Mouse (Mus musculus): ENCODE results near the gene Hoxb8. TPM values are rescaled to one million over a fixed set of nuclear protein-coding genes. Genes with fewer than 3 reads are reported as not detected.

Gene Hoxb8
- total RNA-seq, 1 experiment = 0.18 TPM

GRCm38 (mm10) chr11:96255996-96256445 lies 25.7 kb upstream of the Hoxb8 start:
- TF ChIP-seq ZC3H11A (IDR thresholded peaks at IDR 0.05; ENCODE audit: borderline replicate concordance, low read depth, low read length) = no peak
- TF ChIP-seq ZNF384 (IDR thresholded peaks at IDR 0.05; ENCODE audit: low read depth, low read length) = no peak
- no peak for TF ChIP-seq MAFK (IDR thresholded peaks at IDR 0.05; ENCODE audit: insufficient read depth, low read depth, low read length)
- no peak for TF ChIP-seq CHD2 (IDR thresholded peaks at IDR 0.05; ENCODE audit: low read depth, low read length)
- no peak for TF ChIP-seq HCFC1 (IDR thresholded peaks at IDR 0.05; ENCODE audit: borderline replicate concordance, insufficient read depth, low read length)
- Histone ChIP-seq H3K27ac (ENCODE audit: insufficient read depth, low read depth, low read length, poor library complexity, severe bottlenecking) (no peak overlapping the region), H3K9me3 (ENCODE audit: control insufficient read depth, insufficient read depth, low read depth, low read length) (no peaks in the 10 kb centered on the region), H3K9ac (ENCODE audit: insufficient read depth, low read depth, low read length, poor library complexity, severe bottlenecking) (no peak overlapping the region), H3K4me1 (ENCODE audit: control insufficient read depth in 2 of 2, insufficient read depth in 2 of 2, low read length in 2 of 2, poor library complexity in 1 of 2) (peaks cover 8 to 10% of the 10 kb centered on the region in 2 experiments), H3K36me3 (ENCODE audit: control insufficient read depth, insufficient read depth, low read length, poor library complexity, severe bottlenecking) (no peaks in the 10 kb centered on the region), H3K4me3 (ENCODE audit: insufficient read depth in 1 of 2, low read depth in 1 of 2, low read length in 2 of 2, poor library complexity in 1 of 2, severe bottlenecking in 1 of 2) (no peak overlapping the region)
- in situ Hi-C loops (cut with MboI; ENCODE audit: low sequenced_read_pairs in 2 of 2, unreplicated experiment in 2 of 2) = no loop called here
- DNase-seq (ENCODE audit: low read depth, low spot score) = no peak

GRCm38 (mm10) chr11:96257141-96257540 lies 24.6 kb upstream of the Hoxb8 start:
- TF ChIP-seq ZC3H11A (IDR thresholded peaks at IDR 0.05; ENCODE audit: borderline replicate concordance, low read depth, low read length) (no peak), CHD2 (IDR thresholded peaks at IDR 0.05; ENCODE audit: low read depth, low read length) (no peak), ZNF384 (IDR thresholded peaks at IDR 0.05; ENCODE audit: low read depth, low read length) (no peak), HCFC1 (IDR thresholded peaks at IDR 0.05; ENCODE audit: borderline replicate concordance, insufficient read depth, low read length) (no peak), MAFK (IDR thresholded peaks at IDR 0.05; ENCODE audit: insufficient read depth, low read depth, low read length) (no peak)
- in situ Hi-C loops (cut with MboI; ENCODE audit: low sequenced_read_pairs in 2 of 2, unreplicated experiment in 2 of 2) = no loop called here
- no peak overlapping the region for H3K4me3 ChIP-seq (ENCODE audit: insufficient read depth in 1 of 2, low read depth in 1 of 2, low read length in 2 of 2, poor library complexity in 1 of 2, severe bottlenecking in 1 of 2)
- H3K9ac ChIP-seq (ENCODE audit: insufficient read depth, low read depth, low read length, poor library complexity, severe bottlenecking) = no peak overlapping the region
- peaks cover 8 to 10% of the 10 kb centered on the region in 2 experiments for H3K4me1 ChIP-seq (ENCODE audit: control insufficient read depth in 2 of 2, insufficient read depth in 2 of 2, low read length in 2 of 2, poor library complexity in 1 of 2)
- H3K36me3 ChIP-seq (ENCODE audit: control insufficient read depth, insufficient read depth, low read length, poor library complexity, severe bottlenecking) = peaks cover under 1% of the 10 kb centered on the region; the same call in 1 of the 2 replicates
- no peak for DNase-seq (ENCODE audit: low read depth, low spot score)
- H3K27ac ChIP-seq (ENCODE audit: insufficient read depth, low read depth, low read length, poor library complexity, severe bottlenecking) = no peak overlapping the region
- H3K9me3 ChIP-seq (ENCODE audit: control insufficient read depth, insufficient read depth, low read depth, low read length) = no peaks in the 10 kb centered on the region

- H3K27ac ChIP-seq (ENCODE audit: insufficient read depth, low read depth, low read length, poor library complexity, severe bottlenecking) = no peak overlapping the region
- in situ Hi-C loops (cut with MboI; ENCODE audit: low sequenced_read_pairs in 2 of 2, unreplicated experiment in 2 of 2) = no loop called here
- no peak for DNase-seq (ENCODE audit: low read depth, low spot score)
- no peaks in the 10 kb centered on the region for H3K9me3 ChIP-seq (ENCODE audit: control insufficient read depth, insufficient read depth, low read depth, low read length)
- peaks cover 3 to 6% of the 10 kb centered on the region in 2 experiments; a peak in 3 of 4 replicates for H3K4me1 ChIP-seq (ENCODE audit: control insufficient read depth in 2 of 2, insufficient read depth in 2 of 2, low read length in 2 of 2, poor library complexity in 1 of 2)
- no peak overlapping the region for H3K9ac ChIP-seq (ENCODE audit: insufficient read depth, low read depth, low read length, poor library complexity, severe bottlenecking)
- H3K36me3 ChIP-seq (ENCODE audit: control insufficient read depth, insufficient read depth, low read length, poor library complexity, severe bottlenecking) = peaks cover 5% of the 10 kb centered on the region; the same call in 1 of the 2 replicates
- H3K4me3 ChIP-seq (ENCODE audit: insufficient read depth in 1 of 2, low read depth in 1 of 2, low read length in 2 of 2, poor library complexity in 1 of 2, severe bottlenecking in 1 of 2) = no peak overlapping the region
- TF ChIP-seq HCFC1 (IDR thresholded peaks at IDR 0.05; ENCODE audit: borderline replicate concordance, insufficient read depth, low read length) = no peak
- no peak for TF ChIP-seq CHD2 (IDR thresholded peaks at IDR 0.05; ENCODE audit: low read depth, low read length)
- TF ChIP-seq ZNF384 (IDR thresholded peaks at IDR 0.05; ENCODE audit: low read depth, low read length) = no peak
- TF ChIP-seq ZC3H11A (IDR thresholded peaks at IDR 0.05; ENCODE audit: borderline replicate concordance, low read depth, low read length) = no peak
- TF ChIP-seq MAFK (IDR thresholded peaks at IDR 0.05; ENCODE audit: insufficient read depth, low read depth, low read length) = no peak
Measured at GRCm38 (mm10) chr11:96259038-96259437, 22.7 kb upstream of the Hoxb8 start.

GRCm38 (mm10) chr11:96259511-96259910 lies 22.2 kb upstream of the Hoxb8 start:
- Histone ChIP-seq H3K9me3 (ENCODE audit: control insufficient read depth, insufficient read depth, low read depth, low read length) (no peaks in the 10 kb centered on the region), H3K4me3 (ENCODE audit: insufficient read depth in 1 of 2, low read depth in 1 of 2, low read length in 2 of 2, poor library complexity in 1 of 2, severe bottlenecking in 1 of 2) (no peak overlapping the region), H3K27ac (ENCODE audit: insufficient read depth, low read depth, low read length, poor library complexity, severe bottlenecking) (no peak overlapping the region), H3K9ac (ENCODE audit: insufficient read depth, low read depth, low read length, poor library complexity, severe bottlenecking) (no peak overlapping the region), H3K4me1 (ENCODE audit: control insufficient read depth in 2 of 2, insufficient read depth in 2 of 2, low read length in 2 of 2, poor library complexity in 1 of 2) (peaks cover 1 to 6% of the 10 kb centered on the region in 2 experiments; a peak in 3 of 4 replicates), H3K36me3 (ENCODE audit: control insufficient read depth, insufficient read depth, low read length, poor library complexity, severe bottlenecking) (peaks cover 5% of the 10 kb centered on the region)
- no peak for DNase-seq (ENCODE audit: low read depth, low spot score)
- in situ Hi-C loops (cut with MboI; ENCODE audit: low sequenced_read_pairs in 2 of 2, unreplicated experiment in 2 of 2) = no loop called here
- TF ChIP-seq CHD2 (IDR thresholded peaks at IDR 0.05; ENCODE audit: low read depth, low read length) (no peak), ZC3H11A (IDR thresholded peaks at IDR 0.05; ENCODE audit: borderline replicate concordance, low read depth, low read length) (no peak), MAFK (IDR thresholded peaks at IDR 0.05; ENCODE audit: insufficient read depth, low read depth, low read length) (no peak), ZNF384 (IDR thresholded peaks at IDR 0.05; ENCODE audit: low read depth, low read length) (no peak), HCFC1 (IDR thresholded peaks at IDR 0.05; ENCODE audit: borderline replicate concordance, insufficient read depth, low read length) (no peak)
